Mouse (Mus musculus): ENCODE measurements at regions not wholly inside any gene's neighbourhood (a gene's known extent, or its start where the extent isn't known, plus 50 kb on each side); places are given as distances from the start of the nearest gene placed in this dataset.
"Not testable (repeated sequence)": the region's sequence is repeated elsewhere in the genome, so short reads cannot be mapped to it uniquely, and the experiment has no call there.

GRCm38 (mm10) chr3:81736838-81737237 is 195.6 kb upstream of the Ctso start:
- in situ Hi-C loops (cut with MboI, MseI) = no loop called here

- in situ Hi-C loops (cut with MboI, MseI) = no loop called here
These were observed 190.3 kb upstream of the Ctso start for GRCm38 (mm10) chr3:81742124-81742523.

GRCm38 (mm10) chr3:81750164-81750563 is 182.2 kb upstream of the Ctso start:
- in situ Hi-C loops (cut with MboI, MseI) = no loop called here

- in situ Hi-C loops (cut with MboI, MseI) = no loop called here
These were observed 179.4 kb upstream of the Ctso start for GRCm38 (mm10) chr3:81752955-81753354.

GRCm38 (mm10) chr3:81760383-81760782 is 172.0 kb upstream of the Ctso start:
- in situ Hi-C loops (cut with MboI, MseI) = no loop called here

- in situ Hi-C loops (cut with MboI, MseI) = no loop called here
These were observed 171.5 kb upstream of the Ctso start for GRCm38 (mm10) chr3:81760914-81761313.

- in situ Hi-C loops (cut with MboI, MseI) = no loop called here
These were observed 160.6 kb upstream of the Ctso start for GRCm38 (mm10) chr3:81771812-81772211.

GRCm38 (mm10) chr3:81773012-81773411 is 159.4 kb upstream of the Ctso start:
- in situ Hi-C loops (cut with MboI, MseI) = no loop called here

- in situ Hi-C loops (cut with MboI, MseI) = loop anchor here (10.0 to 25.0 kb wide), 4 partner anchors 143 to 747 kb away; partner anchors contain the start of gene Pdgfc (in 2 of the 2)
These were observed 150.3 kb upstream of the Ctso start for GRCm38 (mm10) chr3:81782081-81782480.

- in situ Hi-C loops (cut with MboI, MseI) = loop anchor here (10.0 to 25.0 kb wide), 4 partner anchors 142 to 748 kb away; partner anchors contain the start of gene Pdgfc (in 2 of the 2)
These were observed 149.4 kb upstream of the Ctso start for GRCm38 (mm10) chr3:81782921-81783541.

- in situ Hi-C loops (cut with MboI, MseI) = loop anchor here (5.0 to 25.0 kb wide), 6 partner anchors 128 to 754 kb away; partner anchors contain the start of gene Pdgfc (in 2 of the 2)
These were observed 143.5 kb upstream of the Ctso start for GRCm38 (mm10) chr3:81788915-81789314.

- in situ Hi-C loops (cut with MboI, MseI) = loop anchor here (5.0 to 25.0 kb wide), 6 partner anchors 128 to 755 kb away; partner anchors contain the start of gene Pdgfc (in 2 of the 2)
These were observed 142.7 kb upstream of the Ctso start for GRCm38 (mm10) chr3:81789664-81790063.

- in situ Hi-C loops (cut with MboI, MseI) = no loop called here
These were observed 130.3 kb upstream of the Ctso start for GRCm38 (mm10) chr3:81802096-81802495.

- in situ Hi-C loops (cut with MboI, MseI) = no loop called here
These were observed 126.7 kb upstream of the Ctso start for GRCm38 (mm10) chr3:81805745-81806144.

- in situ Hi-C loops (cut with MboI, MseI) = no loop called here
These were observed 122.8 kb upstream of the Ctso start for GRCm38 (mm10) chr3:81809604-81810003.

- in situ Hi-C loops (cut with MboI, MseI) = no loop called here
These were observed 112.1 kb upstream of the Ctso start for GRCm38 (mm10) chr3:81820304-81820703.

- in situ Hi-C loops (cut with MboI, MseI) = no loop called here
These were observed 102.9 kb upstream of the Ctso start for GRCm38 (mm10) chr3:81829525-81829924.

- in situ Hi-C loops (cut with MboI, MseI) = no loop called here
These were observed 102.3 kb upstream of the Ctso start for GRCm38 (mm10) chr3:81829966-81830599.

- in situ Hi-C loops (cut with MboI, MseI) = no loop called here
These were observed 96.8 kb upstream of the Ctso start for GRCm38 (mm10) chr3:81835380-81836157.

GRCm38 (mm10) chr3:81836478-81836877 is 95.9 kb upstream of the Ctso start:
- in situ Hi-C loops (cut with MboI, MseI) = no loop called here

GRCm38 (mm10) chr3:81838121-81838520 is 94.3 kb upstream of the Ctso start:
- in situ Hi-C loops (cut with MboI, MseI) = not testable (repeated sequence)

GRCm38 (mm10) chr3:81864487-81864886 is 67.9 kb upstream of the Ctso start:
- in situ Hi-C loops (cut with MboI, MseI) = no loop called here

All from T-helper 17 cell (primary cell).